Mouse (Mus musculus) intestine, embryonic 15.5 days (tissue): Measurements from ENCODE around the gene Camkk1. TPM values are rescaled to one million over a fixed set of nuclear protein-coding genes. Genes with fewer than 3 reads are reported as not detected.

Experiments used
- ATAC-seq: fragments of 200-750 bp; cut with Nextera tagmentation; 2 replicates; pipeline ENCODE4 v1.8.0; 2017; ENCODE audit warnings: moderate TSS enrichment, moderate library complexity
- H3K27ac ChIP-seq: fragments of 300-500 bp; sonication (generic); 2 replicates; pipeline ENCODE4 v1.5.1; 2015; ENCODE audit warnings: mild to moderate bottlenecking, inconsistent platforms
- H3K27me3 ChIP-seq: fragments of 300-500 bp; sonication (generic); replicated peaks from 2 replicates; pipeline ENCODE4 v1.6.1; 2015; ENCODE audit warnings: inconsistent platforms
- H3K36me3 ChIP-seq: fragments of 300-500 bp; sonication (generic); 2 replicates; pipeline ENCODE4 v1.6.1; 2015; ENCODE audit warnings: inconsistent platforms
- H3K4me1 ChIP-seq: fragments of 300-500 bp; sonication (generic); replicated peaks from 2 replicates; pipeline ENCODE4 v1.6.1; 2015; ENCODE audit warnings: inconsistent platforms
- H3K4me2 ChIP-seq: fragments of 300-500 bp; sonication (generic); replicated peaks from 2 replicates; pipeline ENCODE4 v1.6.1; 2015; ENCODE audit warnings: mild to moderate bottlenecking, inconsistent platforms
- H3K4me3 ChIP-seq: fragments of 300-500 bp; sonication (generic); replicated peaks from 2 replicates; pipeline ENCODE4 v1.5.1; 2015; ENCODE audit warnings: inconsistent platforms
- H3K9ac ChIP-seq: fragments of 300-500 bp; sonication (generic); 2 replicates; pipeline ENCODE4 v1.6.1; 2015; ENCODE audit warnings: inconsistent platforms
- H3K9me3 ChIP-seq: fragments of 300-500 bp; sonication (generic); 2 replicates; pipeline ENCODE4 v1.6.1; 2016; ENCODE audit warnings: inconsistent platforms
- WGBS: fragments of 180-500 bp; shearing (Covaris S2); methylation state at CpG from one replicate; pipeline ENCODE4 v1.1.7; 2015; 5-methylcytosine and 5-hydroxymethylcytosine counted together
- polyA plus RNA-seq: library from polyadenylated mRNA; unstranded; fragments of >200 nt; fragmentation: Nextera tagmentation; extraction: Ambion mirVana; gene quantifications from 2 replicates; pipeline ENCODE4 v1.2.1, GENCODE M21; 2015

Gene Camkk1
- polyA plus RNA-seq, 1 experiment from 2014 or later = 8.5 TPM

DNA sequence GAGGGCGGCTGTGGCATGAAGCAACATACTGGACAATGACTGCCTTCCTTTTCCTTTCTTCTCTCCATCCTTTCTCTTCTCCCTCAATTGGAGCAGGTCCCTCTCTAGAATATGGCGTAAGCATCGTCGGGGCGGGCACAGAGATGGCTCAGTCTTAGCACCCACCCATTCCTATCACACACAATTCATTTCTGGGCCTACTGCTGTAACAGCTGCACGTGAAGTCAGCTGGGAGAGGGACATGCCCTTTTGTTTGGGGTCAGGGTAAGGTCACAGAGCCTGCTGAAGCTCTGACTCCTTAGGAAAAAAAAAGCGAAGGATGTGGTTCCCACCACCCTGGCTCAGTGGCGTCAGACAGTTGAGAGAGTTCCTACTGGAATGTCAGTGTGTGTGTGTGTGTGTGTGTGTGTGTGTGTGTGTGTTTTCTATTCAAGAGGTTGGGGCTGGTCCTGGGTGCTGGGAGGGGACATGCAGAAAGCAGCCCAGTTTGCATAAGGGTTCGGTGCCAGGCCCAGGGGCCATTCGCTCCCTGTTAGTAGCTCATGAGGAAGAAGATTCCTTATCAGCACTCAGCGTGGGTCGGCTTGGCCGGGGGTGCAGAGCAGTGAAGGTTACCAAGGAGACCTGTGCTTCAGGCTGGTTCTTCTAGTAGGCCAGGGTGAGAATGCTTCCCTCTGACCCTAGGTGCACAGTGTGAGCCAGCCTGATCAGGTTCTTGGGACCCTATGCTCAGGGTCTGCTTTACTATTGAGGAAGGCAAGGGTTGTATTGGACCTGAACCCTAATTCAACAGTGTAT lies 21.1 kb upstream of the Camkk1 start:
- no peak overlapping the region for H3K4me3 ChIP-seq
- WGBS = 62% methylated on average over 13 of the region's 13 CpGs
- no peak overlapping the region for H3K9ac ChIP-seq
- no peaks in the 10 kb centered on the region for H3K36me3 ChIP-seq
- H3K27ac ChIP-seq = no peak overlapping the region
- peaks cover 10% of the 10 kb centered on the region; the same call in 1 of the 2 replicates for H3K4me1 ChIP-seq
- no peak for ATAC-seq
- no peaks in the 10 kb centered on the region for H3K27me3 ChIP-seq
- no peaks in the 10 kb centered on the region for H3K9me3 ChIP-seq
- no peak overlapping the region for H3K4me2 ChIP-seq

DNA sequence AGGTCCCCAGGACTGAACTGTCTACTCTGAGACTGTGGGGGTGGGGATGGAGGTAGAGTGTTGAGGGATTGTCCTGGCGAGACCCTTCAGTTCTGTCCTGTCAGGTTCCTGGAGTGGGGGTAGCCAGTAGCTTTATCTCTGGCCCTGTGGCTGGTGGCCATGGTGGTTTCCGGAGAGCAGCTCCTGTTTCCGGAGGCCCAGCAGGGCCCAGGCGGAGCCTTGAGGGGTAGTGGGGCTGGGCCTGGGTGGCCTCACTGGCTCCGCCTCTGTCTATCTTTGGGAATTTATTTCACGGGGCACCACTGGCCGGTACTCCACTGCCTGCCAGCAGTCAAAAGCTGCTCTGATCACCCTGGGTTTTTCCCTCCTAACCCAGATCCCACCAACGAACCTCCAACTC lies 20.0 kb upstream of the Camkk1 start, which contains the start of gene P2rx1:
TSS of gene P2rx1 (plus strand) at position 333 of the 400 bp plus-strand sequence.
- H3K27me3 ChIP-seq = no peaks in the 10 kb centered on the region
- H3K27ac ChIP-seq = no peak within 1 kb of the TSS
- peak; percentile 50; the same call in 1 of the 2 replicates for ATAC-seq
- H3K9me3 ChIP-seq = no peaks in the 10 kb centered on the region
- no peak within 1 kb of the TSS for H3K4me3 ChIP-seq
- H3K9ac ChIP-seq = no peak within 1 kb of the TSS
- peaks cover 10% of the 10 kb centered on the region; the same call in 1 of the 2 replicates for H3K4me1 ChIP-seq
- no peak within 1 kb of the TSS for H3K4me2 ChIP-seq
- WGBS = 37% methylated on average over 8 of the region's 8 CpGs
- H3K36me3 ChIP-seq = no peaks in the 10 kb centered on the region

DNA sequence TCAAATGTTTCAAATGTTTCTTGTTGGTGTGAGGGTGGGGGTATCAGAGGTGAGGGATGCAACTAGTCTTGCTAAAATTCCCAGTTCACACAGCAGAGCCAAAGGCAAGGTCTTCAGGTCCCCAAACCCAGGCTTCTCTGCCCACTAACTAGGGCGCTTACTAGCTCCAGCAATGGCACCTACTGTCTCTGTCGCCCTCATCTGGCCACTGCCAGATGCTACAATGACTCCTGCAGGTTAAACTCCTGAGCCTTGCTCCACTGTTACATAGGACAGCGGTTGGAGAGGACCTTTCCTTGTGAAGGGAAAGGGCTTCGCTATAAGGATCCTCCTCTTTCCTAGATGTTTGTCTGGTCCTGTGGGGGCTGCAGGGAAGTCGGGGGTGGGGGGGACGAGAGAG lies 17.8 kb upstream of the Camkk1 start:
- no peaks in the 10 kb centered on the region for H3K36me3 ChIP-seq
- H3K9me3 ChIP-seq = no peaks in the 10 kb centered on the region
- no peak overlapping the region for H3K9ac ChIP-seq
- ATAC-seq = peak; percentile 59
- no peak overlapping the region for H3K27ac ChIP-seq
- H3K4me2 ChIP-seq = no peak overlapping the region
- no peak overlapping the region for H3K4me3 ChIP-seq
- 11% methylated on average over 6 of the region's 6 CpGs for WGBS
- H3K4me1 ChIP-seq = peaks cover 10% of the 10 kb centered on the region; the same call in 1 of the 2 replicates
- no peaks in the 10 kb centered on the region for H3K27me3 ChIP-seq

DNA sequence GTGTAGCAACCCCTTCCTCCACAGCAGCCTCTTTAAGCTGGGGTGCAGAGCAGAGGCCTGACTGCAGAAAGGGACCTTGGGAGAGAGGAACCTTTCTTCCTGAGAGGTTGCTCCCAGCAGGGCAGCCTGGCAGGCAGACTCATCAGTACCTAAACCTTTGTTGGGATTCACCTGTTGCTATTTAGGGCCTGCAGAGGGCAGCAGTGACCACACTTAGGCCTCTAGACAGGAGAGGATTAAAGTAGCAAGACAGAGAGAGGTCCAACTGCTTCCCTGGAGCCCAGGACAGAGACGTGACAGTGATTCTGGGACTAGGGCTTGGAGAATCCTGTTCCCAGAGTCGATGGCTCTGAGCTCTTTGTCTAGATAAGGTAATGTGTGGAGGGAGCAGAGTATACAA lies 12.4 kb upstream of the Camkk1 start:
- no peak overlapping the region for H3K4me2 ChIP-seq
- WGBS = 5% methylated on average over 2 of the region's 2 CpGs
- H3K9ac ChIP-seq = no peak overlapping the region
- H3K4me1 ChIP-seq = no peaks in the 10 kb centered on the region
- no peak overlapping the region for H3K27ac ChIP-seq
- ATAC-seq = peak; percentile 77
- no peaks in the 10 kb centered on the region for H3K36me3 ChIP-seq
- no peaks in the 10 kb centered on the region for H3K27me3 ChIP-seq
- no peaks in the 10 kb centered on the region for H3K9me3 ChIP-seq
- no peak overlapping the region for H3K4me3 ChIP-seq

DNA sequence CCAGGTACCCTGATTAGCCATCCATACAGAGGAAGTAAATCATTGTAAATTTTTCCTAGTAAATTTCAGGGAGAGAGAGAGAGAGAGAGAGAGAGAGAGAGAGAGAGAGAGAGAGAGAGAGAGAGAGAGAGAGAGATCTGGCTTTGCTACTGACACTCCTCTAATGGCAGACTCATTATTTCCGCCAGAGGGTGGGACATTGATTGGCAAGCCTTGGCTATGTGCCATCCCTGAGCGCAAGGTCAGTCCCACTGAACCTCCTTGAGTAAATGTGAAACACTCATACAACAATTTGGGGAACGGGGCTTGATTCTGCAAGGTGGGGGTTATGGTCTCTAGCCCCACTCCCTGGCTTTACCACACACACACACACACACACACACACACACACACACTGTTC lies 11.7 kb upstream of the Camkk1 start:
- ATAC-seq = no peak
- no peak overlapping the region for H3K4me2 ChIP-seq
- H3K27me3 ChIP-seq = no peaks in the 10 kb centered on the region
- H3K9ac ChIP-seq = no peak overlapping the region
- H3K36me3 ChIP-seq = no peaks in the 10 kb centered on the region
- WGBS = 77% methylated on average over 3 of the region's 3 CpGs
- no peak overlapping the region for H3K4me3 ChIP-seq
- H3K9me3 ChIP-seq = no peaks in the 10 kb centered on the region
- no peak overlapping the region for H3K27ac ChIP-seq
- no peaks in the 10 kb centered on the region for H3K4me1 ChIP-seq

DNA sequence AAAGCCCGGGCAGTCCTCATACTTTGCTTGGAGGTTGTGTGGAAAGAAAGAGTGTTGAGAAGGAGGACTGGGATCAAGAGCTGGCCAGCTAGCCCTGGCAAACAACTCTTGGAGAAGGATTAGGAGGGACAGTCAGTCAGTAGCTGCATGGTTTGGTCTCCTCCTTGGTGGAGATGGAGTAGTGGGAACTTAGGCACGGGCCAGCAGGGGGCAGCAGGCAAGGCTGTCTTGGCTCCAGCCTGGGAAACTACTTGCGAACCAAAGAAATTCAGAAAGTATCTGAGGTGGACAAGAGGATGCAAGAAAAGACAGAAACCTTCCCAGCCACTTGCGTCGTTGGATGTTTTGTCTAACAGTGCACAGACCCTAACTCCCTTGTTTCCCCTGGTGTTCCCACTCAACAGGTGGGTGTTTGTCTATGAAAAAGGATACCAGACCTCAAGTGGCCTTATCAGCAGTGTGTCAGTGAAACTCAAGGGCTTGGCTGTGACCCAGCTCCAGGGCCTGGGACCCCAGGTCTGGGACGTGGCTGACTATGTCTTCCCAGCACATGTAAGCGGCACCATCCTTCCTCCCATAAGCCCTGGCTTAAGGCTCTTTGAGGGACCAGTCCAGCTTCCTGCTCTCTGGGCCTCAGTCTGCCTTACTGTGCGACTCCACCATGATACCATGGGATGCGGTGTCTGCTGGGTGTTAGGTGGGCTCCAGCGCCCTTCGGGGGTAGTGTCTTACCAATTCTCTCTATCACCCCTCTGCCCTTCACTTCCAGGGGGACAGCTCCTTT lies 10.9 kb upstream of the Camkk1 start:
- WGBS = 63% methylated on average over 11 of the region's 11 CpGs
- Histone ChIP-seq H3K27ac (no peak overlapping the region), H3K9me3 (no peaks in the 10 kb centered on the region), H3K4me1 (no peaks in the 10 kb centered on the region), H3K4me2 (no peak overlapping the region), H3K27me3 (no peaks in the 10 kb centered on the region), H3K9ac (no peak overlapping the region), H3K4me3 (no peak overlapping the region), H3K36me3 (no peaks in the 10 kb centered on the region)
- ATAC-seq = peak; percentile 48; the same call in 1 of the 2 replicates

DNA sequence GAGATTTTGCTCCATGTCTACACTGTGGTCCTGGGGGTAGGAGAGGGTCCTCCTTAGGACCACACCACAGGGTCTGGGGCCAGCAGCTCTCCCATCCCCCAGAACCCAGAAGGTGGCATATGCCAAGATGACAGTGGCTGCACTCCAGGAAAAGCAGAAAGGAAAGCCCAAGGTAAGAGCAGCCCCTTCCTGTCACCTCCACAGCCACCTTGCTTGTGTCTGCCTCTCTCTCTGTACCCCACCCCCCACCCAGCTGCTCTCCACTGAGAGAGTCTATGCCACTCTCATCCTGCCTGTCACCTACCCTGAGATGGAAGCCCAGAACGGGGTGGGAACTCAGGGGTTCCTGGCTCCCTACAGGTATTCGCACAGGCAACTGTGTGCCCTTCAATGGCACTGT lies 10.0 kb upstream of the Camkk1 start:
- Histone ChIP-seq H3K4me3 (no peak overlapping the region), H3K27ac (no peak overlapping the region), H3K4me1 (no peaks in the 10 kb centered on the region), H3K27me3 (no peaks in the 10 kb centered on the region), H3K9ac (no peak overlapping the region), H3K4me2 (no peak overlapping the region), H3K9me3 (no peaks in the 10 kb centered on the region), H3K36me3 (no peaks in the 10 kb centered on the region)
- 63% methylated on average over 2 of the region's 2 CpGs for WGBS
- ATAC-seq = no peak

DNA sequence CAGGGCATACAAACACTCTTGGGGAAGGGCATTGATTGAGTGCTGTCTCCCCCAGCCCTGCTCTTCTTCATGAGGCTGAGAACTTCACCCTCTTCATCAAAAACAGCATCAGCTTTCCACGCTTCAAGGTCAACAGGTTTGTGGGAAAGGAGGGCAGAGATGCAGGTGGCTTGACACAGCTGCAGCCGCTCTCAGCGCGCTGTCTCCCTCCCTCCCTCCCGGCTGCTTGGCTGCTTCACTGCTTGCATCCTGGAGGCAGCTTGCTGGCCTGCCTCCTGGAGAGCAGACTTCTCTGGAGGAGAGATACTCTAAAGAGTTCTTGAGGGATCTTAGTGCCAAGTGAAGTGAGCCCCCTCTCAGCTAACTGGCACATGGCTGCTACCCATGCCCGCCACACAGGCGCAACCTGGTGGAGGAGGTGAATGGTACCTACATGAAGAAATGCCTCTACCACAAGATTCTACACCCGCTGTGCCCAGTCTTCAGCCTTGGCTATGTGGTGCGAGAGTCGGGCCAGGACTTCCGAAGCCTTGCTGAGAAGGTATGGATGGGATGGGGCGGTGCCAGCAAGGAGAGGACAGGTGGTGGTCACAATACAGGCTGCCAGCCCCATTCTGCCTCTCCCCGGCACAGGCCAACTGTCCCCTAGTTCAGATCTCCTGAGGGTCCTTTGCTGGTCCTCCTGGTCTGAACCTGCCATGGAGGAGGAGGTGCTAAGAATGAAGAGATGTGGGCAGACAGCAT lies 9.1 kb upstream of the Camkk1 start:
- no peaks in the 10 kb centered on the region for H3K27me3 ChIP-seq
- no peak for ATAC-seq
- H3K9ac ChIP-seq = no peak overlapping the region
- no peak overlapping the region for H3K4me2 ChIP-seq
- H3K4me1 ChIP-seq = no peaks in the 10 kb centered on the region; the same call in 1 of the 2 replicates
- no peak overlapping the region for H3K27ac ChIP-seq
- 57% methylated on average over 13 of the region's 13 CpGs for WGBS
- H3K4me3 ChIP-seq = 0 out of 2 replicates have a peak overlapping the region, but pooled peaks have one; percentile 4
- H3K9me3 ChIP-seq = no peaks in the 10 kb centered on the region
- H3K36me3 ChIP-seq = no peaks in the 10 kb centered on the region

DNA sequence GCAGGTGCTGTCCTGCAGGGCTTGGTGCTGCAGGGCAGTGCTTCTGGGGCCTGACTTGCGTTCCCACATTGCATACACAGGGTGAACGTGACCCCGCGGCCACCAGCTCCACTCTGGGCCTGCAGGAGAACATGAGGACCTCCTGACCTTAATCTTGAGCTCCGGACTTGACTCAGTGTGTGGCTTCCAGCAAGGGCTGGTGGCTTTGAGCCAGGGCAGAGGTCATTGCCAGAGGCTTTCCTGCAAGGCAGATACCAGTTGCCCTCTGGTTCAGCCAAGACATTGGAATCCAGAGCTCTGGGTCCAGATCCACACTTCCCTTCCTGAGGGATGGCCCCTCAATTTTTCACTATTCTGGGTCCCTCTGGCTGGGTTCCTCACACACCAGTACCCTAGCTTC lies 4.8 kb upstream of the Camkk1 start:
- Histone ChIP-seq H3K9me3 (no peaks in the 10 kb centered on the region), H3K9ac (no peak overlapping the region), H3K4me1 (peaks cover 14% of the 10 kb centered on the region), H3K27ac (no peak overlapping the region), H3K4me3 (no peak overlapping the region), H3K4me2 (no peak overlapping the region), H3K36me3 (no peaks in the 10 kb centered on the region), H3K27me3 (no peaks in the 10 kb centered on the region)
- no peak for ATAC-seq
- 76% methylated on average over 5 of the region's 5 CpGs for WGBS

DNA sequence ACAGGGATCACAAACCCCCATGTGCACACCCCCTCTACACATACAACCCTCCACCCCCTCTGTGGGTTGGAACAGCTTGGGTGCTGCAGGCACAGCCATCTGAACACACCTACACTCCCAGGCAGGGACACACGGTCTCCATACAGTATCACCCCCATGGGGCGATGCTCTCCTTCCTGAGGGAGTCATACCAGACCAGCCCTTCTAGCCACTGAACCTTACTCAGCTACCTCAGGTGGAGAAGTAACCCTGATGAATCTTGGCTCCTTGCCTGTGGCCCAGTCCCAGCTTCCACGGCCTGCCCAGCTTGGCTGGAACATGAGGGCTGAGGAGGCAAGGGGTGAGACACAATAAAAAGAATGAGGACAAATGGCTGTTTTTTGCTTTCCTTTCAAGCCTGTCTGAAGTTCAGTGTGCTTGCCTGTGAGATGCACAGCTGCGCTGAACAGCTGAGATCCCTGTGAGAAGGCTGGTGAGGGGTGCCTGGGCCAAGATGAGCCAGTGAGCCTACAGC lies 3.9 kb upstream of the Camkk1 start:
- H3K4me3 ChIP-seq = no peak overlapping the region
- no peaks in the 10 kb centered on the region for H3K36me3 ChIP-seq
- 78% methylated on average over 4 of the region's 4 CpGs for WGBS
- H3K27me3 ChIP-seq = peaks cover 7% of the 10 kb centered on the region; the same call in 1 of the 2 replicates
- peaks cover 23% of the 10 kb centered on the region for H3K4me1 ChIP-seq
- H3K4me2 ChIP-seq = no peak overlapping the region
- H3K9me3 ChIP-seq = no peaks in the 10 kb centered on the region
- no peak for ATAC-seq
- H3K27ac ChIP-seq = no peak overlapping the region
- H3K9ac ChIP-seq = no peak overlapping the region

DNA sequence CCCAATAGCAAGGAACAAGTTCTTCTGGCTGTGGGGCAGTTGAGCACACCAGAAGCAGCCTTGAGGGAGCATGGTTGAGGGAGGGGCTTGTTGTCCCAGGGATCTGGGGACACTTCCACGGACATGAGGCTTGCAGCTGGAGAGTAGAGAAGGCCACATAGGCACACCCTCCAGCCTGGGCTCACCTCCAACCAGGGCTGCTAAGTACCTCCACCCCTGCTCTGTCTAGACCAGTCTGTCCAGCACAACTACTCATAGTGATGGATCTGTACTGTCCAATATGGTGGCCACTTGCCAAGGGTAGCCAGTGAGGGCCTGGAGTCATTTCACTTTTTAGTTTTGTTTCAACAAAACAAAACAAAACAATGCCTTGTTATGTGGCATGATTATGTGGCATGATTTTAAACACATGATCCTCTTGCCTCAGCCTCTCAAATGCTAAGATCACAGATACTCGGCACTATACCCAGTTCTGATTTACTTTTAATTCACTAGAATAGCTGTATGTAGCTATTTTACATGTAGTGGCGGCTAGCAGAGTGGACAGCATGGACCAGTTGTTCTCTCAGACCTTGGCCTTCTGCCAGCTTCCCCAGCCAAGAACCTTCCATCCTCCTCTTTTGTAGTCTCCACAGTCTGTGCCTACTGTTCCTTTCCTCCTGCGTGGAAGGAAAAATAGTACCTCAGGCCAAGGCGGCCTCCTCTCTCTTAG lies 3.3 kb upstream of the Camkk1 start:
- H3K27ac ChIP-seq = no peak overlapping the region
- H3K4me3 ChIP-seq = no peak overlapping the region
- H3K4me1 ChIP-seq = peaks cover 23% of the 10 kb centered on the region
- no peaks in the 10 kb centered on the region for H3K9me3 ChIP-seq
- no peaks in the 10 kb centered on the region for H3K36me3 ChIP-seq
- WGBS = 56% methylated on average over 5 of the region's 5 CpGs
- H3K27me3 ChIP-seq = peaks cover 14% of the 10 kb centered on the region; the same call in 1 of the 2 replicates
- ATAC-seq = no peak
- H3K4me2 ChIP-seq = no peak overlapping the region
- H3K9ac ChIP-seq = no peak overlapping the region
